Mouse (Mus musculus): ENCODE measurements around the gene Camk1g. TPM values are rescaled to one million over a fixed set of nuclear protein-coding genes. Genes with fewer than 3 reads are reported as not detected.

Gene Camk1g
- total and polyA plus RNA-seq, 3 experiments: not detected

DNA sequence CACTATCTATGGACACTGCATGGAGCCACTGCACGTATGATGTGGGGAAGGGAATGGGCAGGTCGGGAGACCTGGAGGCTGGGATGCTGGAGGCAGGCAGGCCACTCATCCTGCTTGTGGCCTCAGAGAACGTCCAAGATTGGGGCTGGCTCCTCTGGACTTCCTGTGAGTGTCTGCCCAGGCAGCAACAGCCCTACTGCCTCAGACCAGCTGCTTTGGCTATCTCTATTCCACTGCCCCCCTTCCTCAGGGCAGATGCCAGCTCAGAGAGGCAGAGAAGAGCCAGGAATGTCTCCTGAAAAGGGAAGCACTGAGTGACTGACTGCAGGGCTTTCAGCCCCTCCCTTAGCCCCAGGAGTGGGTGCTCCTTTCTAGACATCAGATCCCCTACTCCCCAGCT, 23.2 kb downstream of the Camk1g start:
- H3K27ac ChIP-seq (ENCODE audit: insufficient read depth, low read depth): no peak overlapping the region
- DNase-seq (ENCODE audit: extremely low read depth): no peak
- dilution Hi-C loops (cut with MboI; ENCODE audit: extremely low pct_ligation_motif_present, extremely low pct_unique_long_range_greater_than_20kb, low sequenced_read_pairs) (no loop called here), in situ Hi-C loops (cut with MboI; ENCODE audit: low pct_ligation_motif_present, low pct_unique_long_range_greater_than_20kb, low sequenced_read_pairs) (no loop called here)
- H3K4me3 ChIP-seq (replicated peaks in 1 of 3; ENCODE audit: low read depth in 2 of 3, low read length in 2 of 3, poor library complexity in 1 of 3): no peak overlapping the region
- H3K4me1 ChIP-seq (ENCODE audit: control insufficient read depth in 1 of 2, insufficient read depth in 2 of 2): peaks cover 0 to 19% of the 10 kb centered on the region in 2 experiments; a peak in 2 of 4 replicates
- H3K79me2 ChIP-seq (replicated peaks; ENCODE audit: control insufficient read depth, extremely low read depth, insufficient read depth, poor library complexity, severe bottlenecking): no peaks in the 10 kb centered on the region
- no peaks in the 10 kb centered on the region for H3K27me3 ChIP-seq (replicated peaks)
- H3K9me3 ChIP-seq (replicated peaks; ENCODE audit: low read length): no peaks in the 10 kb centered on the region
- TF ChIP-seq USF1 (IDR thresholded peaks at IDR 0.05; ENCODE audit: low read depth, low read length) (no peak), MAX (IDR thresholded peaks at IDR 0.05; ENCODE audit: low read length) (no peak), SIN3A (IDR thresholded peaks at IDR 0.05; ENCODE audit: low read length) (no peak), POLR2A (IDR thresholded peaks at IDR 0.05; ENCODE audit: low read depth, low read length) (no peak), ZC3H11A (IDR thresholded peaks at IDR 0.05; ENCODE audit: low read depth, low read length) (no peak), MAFK (IDR thresholded peaks at IDR 0.05; ENCODE audit: insufficient replicate concordance, low read length) (no peak), MAZ (IDR thresholded peaks at IDR 0.05; ENCODE audit: low read depth, low read length) (no peak), USF2 (conservative IDR thresholded peaks at IDR 0.05; ENCODE audit: low read depth, low read length) (no peak), RAD21 (IDR thresholded peaks at IDR 0.05; ENCODE audit: low read depth, low read length) (no peak), CTCF (conservative IDR thresholded peaks at IDR 0.05 in 1 of 2, IDR thresholded peaks at IDR 0.05 in 1 of 2; ENCODE audit: low read depth in 2 of 2, low read length in 2 of 2) (no peak), KAT2A (IDR thresholded peaks at IDR 0.05; ENCODE audit: insufficient replicate concordance, low read length) (no peak), HCFC1 (IDR thresholded peaks at IDR 0.05; ENCODE audit: low read depth, low read length) (no peak), IRF4 (IDR thresholded peaks at IDR 0.05; ENCODE audit: low read depth, low read length) (no peak), ZMIZ1 (IDR thresholded peaks at IDR 0.05; ENCODE audit: low read depth, low read length) (no peak), ZNF384 (IDR thresholded peaks at IDR 0.05; ENCODE audit: low read depth, low read length) (no peak), TBP (conservative IDR thresholded peaks at IDR 0.05; ENCODE audit: low read depth, low read length) (no peak), UBTF (IDR thresholded peaks at IDR 0.05; ENCODE audit: low read depth, low read length) (no peak)
- H3K4me2 ChIP-seq (ENCODE audit: insufficient read depth, low read depth, poor library complexity, severe bottlenecking): no peak overlapping the region
- peaks cover 0 to 2% of the 10 kb centered on the region in 2 experiments for H3K36me3 ChIP-seq (replicated peaks in 1 of 2; ENCODE audit: control insufficient read depth in 1 of 2, insufficient read depth in 1 of 2, low read length in 1 of 2)
- no peak overlapping the region for H3K9ac ChIP-seq (ENCODE audit: insufficient read depth, low read depth)

DNA sequence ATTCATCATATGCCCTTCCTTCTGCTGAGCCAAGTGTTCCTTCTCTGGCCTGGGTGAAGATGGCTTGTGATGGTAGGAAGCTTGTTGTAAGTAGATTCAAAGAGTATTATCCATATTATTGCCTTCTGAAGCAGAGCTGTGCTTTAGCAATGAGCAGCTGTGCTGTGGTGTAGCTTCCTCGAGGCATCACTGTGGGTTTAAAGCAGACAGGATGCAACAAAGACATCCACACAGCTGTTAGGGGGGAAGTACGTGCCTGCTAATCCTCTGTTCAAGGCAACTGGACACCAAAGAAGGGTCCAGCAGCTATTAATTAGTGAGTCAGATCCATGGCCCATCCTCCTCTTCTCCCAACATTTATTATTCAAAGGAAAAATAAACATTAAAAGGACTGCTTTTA, 25.1 kb downstream of the Camk1g start:
- no peaks in the 10 kb centered on the region for H3K27me3 ChIP-seq (replicated peaks)
- peaks cover 0 to 19% of the 10 kb centered on the region in 2 experiments; a peak in 2 of 4 replicates for H3K4me1 ChIP-seq (ENCODE audit: control insufficient read depth in 1 of 2, insufficient read depth in 2 of 2)
- H3K9me3 ChIP-seq (replicated peaks; ENCODE audit: low read length): no peaks in the 10 kb centered on the region
- H3K4me2 ChIP-seq (ENCODE audit: insufficient read depth, low read depth, poor library complexity, severe bottlenecking): no peak overlapping the region
- dilution Hi-C loops (cut with MboI; ENCODE audit: extremely low pct_ligation_motif_present, extremely low pct_unique_long_range_greater_than_20kb, low sequenced_read_pairs): no loop called here
- no peak overlapping the region for H3K27ac ChIP-seq (ENCODE audit: insufficient read depth, low read depth)
- no peak overlapping the region for H3K9ac ChIP-seq (ENCODE audit: insufficient read depth, low read depth)
- DNase-seq (ENCODE audit: extremely low read depth): no peak
- no peaks in the 10 kb centered on the region for H3K79me2 ChIP-seq (replicated peaks; ENCODE audit: control insufficient read depth, extremely low read depth, insufficient read depth, poor library complexity, severe bottlenecking)
- TF ChIP-seq MXI1 (IDR thresholded peaks at IDR 0.05; ENCODE audit: low read depth, low read length) (no peak), UBTF (IDR thresholded peaks at IDR 0.05; ENCODE audit: low read depth, low read length) (no peak), NELFE (IDR thresholded peaks at IDR 0.05; ENCODE audit: low read depth, low read length) (no peak), ETS1 (conservative IDR thresholded peaks at IDR 0.05; ENCODE audit: low read depth, low read length) (no peak), JUND (conservative IDR thresholded peaks at IDR 0.05; ENCODE audit: low read depth, low read length) (no peak), TCF12 (IDR thresholded peaks at IDR 0.05; ENCODE audit: low read depth, low read length) (no peak), POLR2AphosphoS2 (IDR thresholded peaks at IDR 0.05; ENCODE audit: low read depth, low read length) (no peak), ELF1 (IDR thresholded peaks at IDR 0.05; ENCODE audit: low read depth, low read length) (no peak), CHD2 (IDR thresholded peaks at IDR 0.05; ENCODE audit: low read length) (no peak), SIN3A (IDR thresholded peaks at IDR 0.05; ENCODE audit: low read length) (no peak), ZMIZ1 (IDR thresholded peaks at IDR 0.05; ENCODE audit: low read depth, low read length) (no peak), USF2 (conservative IDR thresholded peaks at IDR 0.05; ENCODE audit: low read depth, low read length) (no peak)
- in situ Hi-C loops (cut with MboI; ENCODE audit: low pct_ligation_motif_present, low pct_unique_long_range_greater_than_20kb, low sequenced_read_pairs): loop anchor here (5.0 kb wide), 1 partner anchor 32 kb away; no protein-coding TSS in a partner anchor
- peaks cover 0 to 2% of the 10 kb centered on the region in 2 experiments for H3K36me3 ChIP-seq (replicated peaks in 1 of 2; ENCODE audit: control insufficient read depth in 1 of 2, insufficient read depth in 1 of 2, low read length in 1 of 2)
- no peak overlapping the region for H3K4me3 ChIP-seq (replicated peaks in 1 of 3; ENCODE audit: low read depth in 2 of 3, low read length in 2 of 3, poor library complexity in 1 of 3)
